Mouse (Mus musculus) forebrain, embryonic 14.5 days (tissue): ENCODE measurements around the gene Nxpe2. TPM values are rescaled to one million over a fixed set of nuclear protein-coding genes. Genes with fewer than 3 reads are reported as not detected.

ENCODE experiments used
- ATAC-seq: fragments of 200-750 bp; cut with Nextera tagmentation; 2 replicates; pipeline ENCODE4 v1.8.0; 2017; ENCODE audit warnings: mild to moderate bottlenecking, moderate library complexity
- DNase-seq: peaks from one replicate; pipeline ENCODE4 v3.0.0-alpha.2; 2015; ENCODE audit warnings: low spot score
- H3K27ac ChIP-seq: fragments of 300-500 bp; sonication (generic); 2 replicates; pipeline ENCODE4 v1.5.1; 2014; ENCODE audit warnings: low read depth, mild to moderate bottlenecking, control low read depth, low read length, moderate library complexity
- H3K27me3 ChIP-seq: fragments of 300-500 bp; sonication (generic); replicated peaks from 2 replicates; pipeline ENCODE4 v1.6.1; 2014; ENCODE audit warnings: low read length, control low read depth, mixed read lengths; ENCODE audit not compliant: control insufficient read depth, insufficient read depth
- H3K36me3 ChIP-seq: fragments of 300-500 bp; sonication (generic); 2 replicates; pipeline ENCODE4 v1.6.1; 2014; ENCODE audit warnings: low read length, control low read depth; ENCODE audit not compliant: control insufficient read depth, insufficient read depth
- H3K4me1 ChIP-seq: fragments of 300-500 bp; sonication (generic); 2 replicates; pipeline ENCODE4 v1.6.1; 2014; ENCODE audit warnings: antibody characterized with exemption, low read length, control low read depth; ENCODE audit not compliant: control insufficient read depth, insufficient read depth
- H3K4me2 ChIP-seq: fragments of 300-500 bp; sonication (generic); 2 replicates; pipeline ENCODE4 v1.6.1; 2014; ENCODE audit warnings: mild to moderate bottlenecking, control low read depth, low read length
- H3K4me3 ChIP-seq: fragments of 300-500 bp; sonication (generic); 2 replicates; pipeline ENCODE4 v1.5.1; 2014; ENCODE audit warnings: low read depth, low read length, control low read depth
- H3K9ac ChIP-seq: fragments of 300-500 bp; sonication (generic); 2 replicates; pipeline ENCODE4 v1.6.1; 2014; ENCODE audit warnings: mild to moderate bottlenecking, low read length, control low read depth, moderate library complexity
- H3K9me3 ChIP-seq: fragments of 300-500 bp; sonication (generic); replicated peaks from 2 replicates; pipeline ENCODE4 v1.6.1; 2016; ENCODE audit warnings: low read length, control low read depth, mixed read lengths; ENCODE audit not compliant: control insufficient read depth
- WGBS: fragments of 180-500 bp; shearing (Covaris S2); extraction: QIAGEN DNeasy Blood & Tissue Kit; methylation state at CpG from one replicate; pipeline ENCODE4 v1.1.7; 2014; 5-methylcytosine and 5-hydroxymethylcytosine counted together
- polyA plus RNA-seq: library from polyadenylated mRNA; unstranded; fragments of >200 nt; fragmentation: Nextera tagmentation; extraction: Ambion mirVana; gene quantifications from 2 replicates; pipeline ENCODE4 v1.2.1, GENCODE M21; 2014

Nxpe2 gene
- 0.26 and 0.53 TPM in 2 replicates for polyA plus RNA-seq

DNA sequence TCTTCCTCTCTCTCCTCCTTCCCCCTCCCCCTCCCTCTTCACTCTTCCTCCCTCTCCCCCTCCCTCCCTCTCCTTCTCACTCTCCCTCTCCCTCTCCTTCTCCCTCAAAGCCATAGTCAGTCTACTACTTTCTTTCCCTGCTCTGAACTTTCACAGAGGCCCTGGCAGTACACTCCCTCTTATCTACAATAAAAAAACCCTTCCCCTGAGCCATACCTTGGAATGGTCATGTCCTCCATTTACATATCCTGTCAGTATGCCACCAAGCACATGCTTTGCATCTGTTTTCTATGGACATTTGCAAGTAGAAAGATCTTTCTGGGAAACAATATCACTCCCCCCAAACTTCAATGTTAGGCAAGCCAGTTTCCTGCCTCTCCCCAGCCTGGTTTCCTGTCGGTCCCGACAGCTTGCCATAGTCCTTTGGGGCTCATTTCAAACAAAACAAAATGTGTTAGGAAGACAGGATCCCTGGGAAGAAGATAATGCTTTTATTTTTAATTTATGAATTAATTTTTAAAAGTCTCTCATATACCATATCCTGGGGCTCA lies at the start of gene Nxpe2:
TSS of gene Nxpe2 (minus strand) at position 307 of the 551 bp plus-strand sequence.
- 77% methylated on average over 2 of the region's 2 CpGs for WGBS
- Histone ChIP-seq H3K36me3 (no peaks in the 10 kb centered on the region), H3K4me2 (no peak within 1 kb of the TSS), H3K9me3 (no peaks in the 10 kb centered on the region), H3K4me1 (no peaks in the 10 kb centered on the region), H3K9ac (no peak within 1 kb of the TSS), H3K27me3 (no peaks in the 10 kb centered on the region), H3K4me3 (no peak within 1 kb of the TSS), H3K27ac (no peak within 1 kb of the TSS)
- ATAC-seq (no peak), DNase-seq (no peak)

DNA sequence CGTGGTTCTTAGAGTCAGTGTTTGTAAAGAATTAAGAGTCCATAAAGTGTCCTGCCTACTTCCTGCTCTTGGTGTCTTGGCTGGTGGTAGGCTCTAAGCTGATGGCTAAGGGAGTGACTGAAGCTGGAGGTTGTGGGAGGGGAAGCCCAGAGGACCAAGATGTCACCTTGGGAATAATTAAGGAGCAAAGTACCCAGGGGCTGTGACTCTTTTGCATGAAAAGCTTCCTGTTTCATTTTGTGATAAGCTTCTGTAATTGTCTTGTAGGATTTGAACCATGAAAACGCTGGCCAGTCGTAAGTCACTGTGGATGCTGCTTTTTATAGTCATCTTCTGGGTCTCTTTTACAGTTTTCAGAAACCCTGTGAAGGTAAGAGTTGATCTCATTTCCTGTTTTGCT lies 36.7 kb upstream of the Nxpe2 start:
- Histone ChIP-seq H3K4me2 (no peak overlapping the region), H3K27ac (no peak overlapping the region), H3K9me3 (no peaks in the 10 kb centered on the region), H3K4me3 (no peak overlapping the region), H3K9ac (no peak overlapping the region), H3K36me3 (no peaks in the 10 kb centered on the region), H3K27me3 (no peaks in the 10 kb centered on the region), H3K4me1 (no peaks in the 10 kb centered on the region)
- 81% methylated on average over 3 of the region's 3 CpGs for WGBS
- ATAC-seq (no peak), DNase-seq (no peak)

DNA sequence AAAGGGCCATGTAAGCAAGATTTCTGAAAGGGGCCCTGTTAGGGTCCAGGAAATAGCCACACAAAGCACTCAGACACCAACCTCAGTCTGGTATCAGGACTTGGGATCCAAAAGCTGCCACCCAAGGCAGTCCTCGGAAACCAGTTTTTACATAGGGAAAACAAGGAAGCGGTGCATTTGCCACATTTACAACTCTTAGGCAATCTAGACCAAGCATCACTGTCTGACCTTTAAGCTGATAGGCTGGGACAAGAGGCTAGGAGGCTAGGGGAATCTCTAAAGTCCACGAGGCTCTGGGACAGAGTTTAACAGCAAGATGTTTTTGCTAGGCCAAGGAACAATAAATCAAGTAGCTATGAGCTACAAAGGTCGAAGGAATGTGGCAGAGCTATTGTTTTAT lies 35.2 kb upstream of the Nxpe2 start:
- Histone ChIP-seq H3K36me3 (no peaks in the 10 kb centered on the region), H3K4me1 (no peaks in the 10 kb centered on the region), H3K9me3 (no peaks in the 10 kb centered on the region), H3K27me3 (no peaks in the 10 kb centered on the region), H3K4me3 (no peak overlapping the region), H3K9ac (no peak overlapping the region), H3K4me2 (no peak overlapping the region), H3K27ac (no peak overlapping the region)
- DNase-seq: no peak
- ATAC-seq: no peak
- WGBS: 82% methylated on average over 4 of the region's 4 CpGs

DNA sequence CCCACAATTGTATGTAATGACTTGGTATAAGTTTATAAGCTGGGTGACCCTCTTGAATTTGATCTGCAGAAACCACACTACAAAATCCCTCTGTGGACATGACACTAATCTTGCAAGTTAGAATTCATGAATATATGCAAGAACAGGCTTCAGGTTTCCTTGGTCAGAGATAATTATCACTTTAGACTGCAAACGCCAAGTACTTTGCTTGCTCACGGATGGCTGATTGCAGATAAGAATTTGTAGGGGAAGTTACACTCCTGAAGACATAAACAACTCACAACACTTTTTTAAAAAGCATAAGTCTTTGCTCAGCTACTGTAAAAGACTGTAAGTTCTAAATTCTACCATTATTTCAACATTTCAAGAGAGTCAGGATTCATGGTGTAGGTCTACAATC lies 21.1 kb upstream of the Nxpe2 start:
- Histone ChIP-seq H3K9me3 (no peaks in the 10 kb centered on the region), H3K4me1 (no peaks in the 10 kb centered on the region), H3K4me3 (no peak overlapping the region), H3K4me2 (no peak overlapping the region), H3K9ac (no peak overlapping the region), H3K27ac (no peak overlapping the region), H3K27me3 (no peaks in the 10 kb centered on the region), H3K36me3 (no peaks in the 10 kb centered on the region)
- ATAC-seq (no peak), DNase-seq (no peak)
- WGBS: 79% methylated on average over 2 of the region's 2 CpGs

DNA sequence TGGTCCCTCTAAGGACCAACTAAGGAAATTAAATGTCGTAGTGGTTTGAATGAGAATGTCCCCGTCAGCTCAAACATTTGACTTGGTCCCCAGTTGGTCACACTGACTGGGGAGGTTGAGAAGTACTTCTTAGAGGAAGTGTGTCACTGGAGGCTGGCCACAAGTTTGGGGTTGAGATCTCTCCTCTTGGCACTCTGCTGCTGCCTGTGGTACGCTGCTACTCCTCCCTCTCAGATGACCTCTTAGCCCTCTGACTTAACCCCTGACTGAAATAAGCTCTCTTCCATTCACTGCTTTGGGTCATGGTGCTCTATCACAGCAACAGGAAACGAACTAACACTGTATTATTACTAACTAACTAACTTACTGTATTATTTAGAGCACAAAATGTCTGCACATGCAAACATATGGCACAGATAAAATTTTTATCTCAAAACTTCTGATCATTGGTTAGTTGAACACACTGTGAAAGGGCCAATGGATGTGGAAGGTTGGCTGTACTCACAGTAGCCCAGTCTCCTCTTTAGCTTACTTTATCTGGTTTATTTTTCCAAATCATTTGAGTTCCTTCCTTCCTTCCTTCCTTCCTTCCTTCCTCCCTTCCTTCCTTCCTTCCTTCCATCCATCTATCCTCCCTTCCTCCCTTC lies 20.1 kb upstream of the Nxpe2 start:
- WGBS: 79% methylated on average over 4 of the region's 4 CpGs
- no peaks in the 10 kb centered on the region for H3K36me3 ChIP-seq
- DNase-seq (no peak), ATAC-seq (no peak)
- H3K9me3 ChIP-seq: no peaks in the 10 kb centered on the region
- H3K27me3 ChIP-seq: no peaks in the 10 kb centered on the region
- no peak overlapping the region for H3K9ac ChIP-seq
- no peaks in the 10 kb centered on the region for H3K4me1 ChIP-seq
- H3K4me2 ChIP-seq: no peak overlapping the region
- H3K27ac ChIP-seq: no peak overlapping the region
- no peak overlapping the region for H3K4me3 ChIP-seq

DNA sequence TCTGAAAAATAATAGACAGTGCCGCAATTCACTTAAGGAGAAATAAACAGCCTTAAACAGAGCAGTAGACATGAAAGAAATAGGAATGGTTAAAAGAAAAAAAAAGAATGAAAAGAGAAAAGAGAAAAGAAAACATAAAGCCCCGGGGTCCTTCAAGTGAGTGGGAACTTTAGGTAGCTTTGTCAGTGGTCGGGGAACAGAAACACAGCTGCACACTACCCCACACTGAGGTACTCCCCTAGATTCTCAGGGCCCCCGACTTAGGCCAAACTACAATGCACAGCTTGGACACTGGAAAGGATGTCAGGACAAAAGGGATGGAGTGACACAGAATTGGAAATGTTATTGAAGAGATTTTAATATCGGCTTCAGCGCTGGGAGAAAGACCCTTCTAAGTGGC lies 9.5 kb upstream of the Nxpe2 start:
- Histone ChIP-seq H3K9me3 (no peaks in the 10 kb centered on the region), H3K36me3 (no peaks in the 10 kb centered on the region), H3K27ac (no peak overlapping the region), H3K27me3 (no peaks in the 10 kb centered on the region), H3K4me1 (no peaks in the 10 kb centered on the region), H3K4me2 (no peak overlapping the region), H3K9ac (no peak overlapping the region), H3K4me3 (no peak overlapping the region)
- WGBS: 82% methylated on average over 6 of the region's 6 CpGs
- DNase-seq (no peak), ATAC-seq (no peak)

- DNase-seq: peak; percentile 51
- no peaks in the 10 kb centered on the region for H3K36me3 ChIP-seq
- no peak overlapping the region for H3K27ac ChIP-seq
- no peaks in the 10 kb centered on the region for H3K27me3 ChIP-seq
- ATAC-seq: no peak
- no peak overlapping the region for H3K9ac ChIP-seq
- no peaks in the 10 kb centered on the region for H3K4me1 ChIP-seq
- no peak overlapping the region for H3K4me2 ChIP-seq
- WGBS: 63% methylated on average over 14 of the region's 14 CpGs
- no peaks in the 10 kb centered on the region for H3K9me3 ChIP-seq
- no peak overlapping the region for H3K4me3 ChIP-seq
Measured at GRCm38 (mm10) chr9:48361815-48362631, 8.8 kb upstream of the Nxpe2 start.

DNA sequence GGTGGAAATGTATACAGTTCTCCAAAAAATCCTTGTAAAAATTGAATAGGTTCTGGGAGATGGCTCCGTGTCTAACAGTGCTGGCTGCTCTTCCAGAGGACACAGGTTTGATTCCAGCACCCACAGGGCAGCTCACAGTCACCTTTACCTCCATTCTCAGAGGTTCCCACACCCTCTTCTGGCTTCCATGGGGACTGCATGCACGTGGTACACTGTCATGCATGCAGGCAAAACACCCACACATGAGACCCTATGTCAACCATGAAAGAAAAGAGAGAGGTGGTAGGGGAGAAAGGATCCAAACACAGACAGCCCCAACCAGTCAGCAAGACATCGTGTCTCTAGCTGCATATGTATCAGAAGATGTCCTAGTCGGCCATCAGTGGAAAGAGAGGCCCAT lies 7.6 kb upstream of the Nxpe2 start:
- H3K4me3 ChIP-seq: no peak overlapping the region
- WGBS: 70% methylated on average over 4 of the region's 4 CpGs
- no peaks in the 10 kb centered on the region for H3K36me3 ChIP-seq
- no peaks in the 10 kb centered on the region for H3K27me3 ChIP-seq
- no peak for ATAC-seq
- no peaks in the 10 kb centered on the region for H3K9me3 ChIP-seq
- H3K4me2 ChIP-seq: no peak overlapping the region
- H3K9ac ChIP-seq: no peak overlapping the region
- no peaks in the 10 kb centered on the region for H3K4me1 ChIP-seq
- no peak overlapping the region for H3K27ac ChIP-seq
- DNase-seq: no peak

DNA sequence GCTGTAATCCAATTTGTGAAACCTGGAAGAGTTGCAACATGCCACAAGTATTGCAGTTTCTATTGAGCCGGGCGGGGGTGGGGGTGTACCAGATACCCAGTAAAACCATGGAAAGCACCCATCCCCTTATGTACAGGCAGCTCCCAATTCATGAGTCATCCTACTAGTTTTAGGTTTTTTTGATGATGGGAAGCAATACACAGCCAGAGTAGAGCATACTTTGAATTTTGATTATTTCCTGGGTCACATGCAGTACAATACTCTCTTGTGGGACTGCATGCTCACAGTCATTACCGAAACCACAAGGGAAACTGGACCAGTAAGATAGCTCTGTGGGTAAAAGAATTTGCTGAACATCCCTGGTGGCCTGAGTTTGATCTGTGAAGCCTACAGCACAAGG lies 3.8 kb upstream of the Nxpe2 start:
- H3K4me1 ChIP-seq: no peaks in the 10 kb centered on the region
- no peak for ATAC-seq
- no peaks in the 10 kb centered on the region for H3K36me3 ChIP-seq
- no peak overlapping the region for H3K4me2 ChIP-seq
- H3K4me3 ChIP-seq: no peak overlapping the region
- H3K9ac ChIP-seq: no peak overlapping the region
- WGBS: 96% methylated on average over 3 of the region's 3 CpGs
- H3K9me3 ChIP-seq: no peaks in the 10 kb centered on the region
- H3K27me3 ChIP-seq: no peaks in the 10 kb centered on the region
- no peak for DNase-seq
- H3K27ac ChIP-seq: no peak overlapping the region
